Mouse (Mus musculus) heart, adult 2 months (tissue): ENCODE data around the gene Per2. TPM values are rescaled to one million over a fixed set of nuclear protein-coding genes. Genes with fewer than 3 reads are reported as not detected.

Experiments used
- DNase-seq, 2 experiments: peaks; one replicate each; pipeline ENCODE4 v3.0.0; 2021
- H3K27ac ChIP-seq: fragments of 200-600 bp; 2 replicates; pipeline ENCODE4 v1.8.1; 2022
- H3K27me3 ChIP-seq: fragments of 200-500 bp; 2 replicates; pipeline ENCODE4 v1.6.1; 2012; ENCODE audit warnings: mild to moderate bottlenecking, low read length, inconsistent platforms, mixed read lengths; ENCODE audit not compliant: control insufficient read depth, insufficient read depth
- H3K36me3 ChIP-seq: fragments of 200-500 bp; 2 replicates; pipeline ENCODE4 v1.6.1; 2012; ENCODE audit warnings: low read length, inconsistent platforms; ENCODE audit not compliant: control insufficient read depth, insufficient read depth
- H3K4me1 ChIP-seq: fragments of 200-500 bp; 2 replicates; pipeline ENCODE4 v1.6.1; 2011; ENCODE audit warnings: low read length; ENCODE audit not compliant: control insufficient read depth, insufficient read depth
- H3K4me3 ChIP-seq: fragments of 200-600 bp; 2 replicates; pipeline ENCODE4 v1.8.1; 2022
- H3K79me2 ChIP-seq: fragments of 200-500 bp; replicated peaks from 2 replicates; pipeline ENCODE4 v1.6.1; 2012; ENCODE audit warnings: mild to moderate bottlenecking, inconsistent platforms, low read length, moderate library complexity, mixed read lengths; ENCODE audit not compliant: control insufficient read depth, insufficient read depth
- H3K9ac ChIP-seq: fragments of 200-500 bp; 2 replicates; pipeline ENCODE4 v1.6.1; 2012; ENCODE audit warnings: low read depth, mild to moderate bottlenecking, control low read depth, inconsistent platforms, low read length, mixed read lengths
- CTCF ChIP-seq: fragments of 200-600 bp; IDR thresholded peaks from 2 replicates; pipeline ENCODE4 v1.8.1; 2022; ENCODE audit warnings: antibody characterized with exemption, mild to moderate bottlenecking, moderate library complexity
- EP300 ChIP-seq: fragments of 200-500 bp; IDR thresholded peaks from 2 replicates; pipeline ENCODE4 v1.6.1; 2011; ENCODE audit warnings: low read depth, low read length, control low read depth; ENCODE audit not compliant: insufficient read depth
- POLR2A ChIP-seq: fragments of 200-500 bp; IDR thresholded peaks from 2 replicates; pipeline ENCODE4 v1.6.1; 2011; ENCODE audit warnings: mild to moderate bottlenecking, low read depth, low read length, control low read depth; ENCODE audit not compliant: insufficient read depth
- WGBS: fragments of 180-500 bp; shearing (Covaris S2); methylation state at CpG from one replicate; pipeline ENCODE4 v1.1.7; 2018; 5-methylcytosine and 5-hydroxymethylcytosine counted together
- intact Hi-C: fragments of 180-260 bp; cut with DNase I; formaldehyde crosslinking; loops from one replicate; pipeline ENCODE4 v1.15.1; 2025
- polyA plus RNA-seq: library from polyadenylated mRNA; depleted of rRNA; stranded (reverse); fragments of >200 nt; gene quantifications from 2 replicates; pipeline ENCODE4 v1.2.3, GENCODE M21; 2012
- total RNA-seq, 2 experiments: library from RNA; stranded (reverse); gene quantifications; 2 replicates each; pipeline ENCODE4 v1.2.3; 2021

Per2 gene
- total and polyA plus RNA-seq, 3 experiments = 3.8 to 13.8 (median 6.3) TPM

DNA sequence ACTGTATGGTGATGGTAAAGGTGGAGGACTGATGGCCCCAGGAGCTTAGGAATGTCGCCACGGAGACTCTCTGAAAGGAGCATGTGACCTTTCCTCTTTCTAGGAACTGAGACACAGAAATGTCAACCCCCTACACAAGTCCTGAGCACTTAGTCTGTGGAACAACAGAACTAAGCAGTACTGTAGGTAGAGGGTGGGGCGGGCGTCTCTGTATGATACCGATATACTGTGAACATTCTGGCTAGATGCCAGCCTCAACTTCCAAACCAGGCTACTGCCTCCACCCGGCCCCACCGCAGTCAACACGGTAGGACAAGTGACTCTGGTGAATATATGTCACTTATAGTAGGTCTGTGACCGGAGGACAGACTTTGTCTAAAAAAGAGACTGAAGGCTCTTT lies 5.2 kb downstream of the Per2 start:
- peak in 1 of 2 experiments; percentile 20 for DNase-seq
- H3K9ac ChIP-seq = no peak overlapping the region
- H3K4me1 ChIP-seq = peaks cover 32% of the 10 kb centered on the region
- H3K27ac ChIP-seq = no peak overlapping the region
- TF ChIP-seq CTCF = no peak
- TF ChIP-seq POLR2A = no peak
- no peak for TF ChIP-seq EP300
- WGBS = 71% methylated on average over 9 of the region's 9 CpGs
- no peak overlapping the region for H3K4me3 ChIP-seq
- 0 out of 2 replicates have a peak, but pooled peaks cover 2% of the 10 kb centered on the region for H3K79me2 ChIP-seq
- intact Hi-C loops = no loop called here
- no peaks in the 10 kb centered on the region for H3K27me3 ChIP-seq
- H3K36me3 ChIP-seq = peaks cover 5% of the 10 kb centered on the region

DNA sequence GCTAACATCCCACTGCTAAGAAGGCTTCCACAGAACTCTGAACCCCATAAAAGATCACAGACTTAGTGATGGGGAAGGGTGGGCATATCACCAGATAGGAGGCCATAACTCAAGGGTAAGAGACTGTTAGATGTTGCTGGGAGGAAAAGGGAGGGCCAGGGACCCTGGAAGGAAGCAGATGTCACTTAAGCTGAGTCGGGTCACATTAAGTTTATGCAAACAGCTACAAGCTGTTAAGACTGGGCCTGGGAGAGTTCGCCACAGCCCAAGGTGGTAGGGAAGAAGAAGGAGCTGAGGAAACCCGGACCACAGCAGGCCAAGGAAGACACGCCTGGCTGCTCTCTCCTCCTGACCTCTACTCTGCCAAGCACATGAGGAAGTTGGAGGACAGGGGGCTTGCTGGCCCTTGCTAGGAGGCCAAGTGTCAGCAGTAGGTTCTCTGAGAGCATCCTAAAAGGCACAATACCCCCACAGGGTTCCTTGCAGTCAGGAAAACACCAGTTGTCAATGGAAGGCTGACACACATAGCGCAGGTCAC lies 7.5 kb downstream of the Per2 start:
- 61% methylated on average over 5 of the region's 5 CpGs for WGBS
- Histone ChIP-seq H3K27ac (peak overlapping the region; percentile 7; the same call in 1 of the 2 replicates), H3K27me3 (no peaks in the 10 kb centered on the region), H3K9ac (no peak overlapping the region), H3K79me2 (0 out of 2 replicates have a peak, but pooled peaks cover 2% of the 10 kb centered on the region), H3K4me1 (peaks cover 31% of the 10 kb centered on the region), H3K36me3 (peaks cover 12% of the 10 kb centered on the region), H3K4me3 (no peak overlapping the region)
- DNase-seq = no peak
- TF ChIP-seq CTCF (no peak), POLR2A (no peak), EP300 (no peak)
- intact Hi-C loops = no loop called here

DNA sequence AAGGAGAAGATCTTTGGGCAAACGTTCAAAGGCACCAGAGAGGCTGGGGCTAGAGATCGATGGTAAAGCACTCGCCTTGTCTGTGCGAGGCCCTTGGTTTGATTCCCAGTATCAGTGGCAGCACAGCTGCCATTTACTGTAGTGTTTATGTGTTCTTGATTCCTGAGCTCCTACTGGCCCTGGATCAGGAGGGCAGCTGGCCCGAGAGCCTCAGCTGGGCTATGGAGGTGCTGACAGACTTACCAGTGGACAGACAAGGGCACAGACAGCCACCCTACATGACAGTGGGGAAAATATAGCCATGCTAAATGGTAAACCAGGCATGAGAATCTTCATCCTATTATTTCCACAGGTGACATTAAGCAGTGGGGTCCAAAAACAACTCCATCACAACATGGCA lies 8.3 kb downstream of the Per2 start:
- Histone ChIP-seq H3K79me2 (0 out of 2 replicates have a peak, but pooled peaks cover 2% of the 10 kb centered on the region), H3K4me1 (peaks cover 34% of the 10 kb centered on the region), H3K9ac (no peak overlapping the region), H3K27ac (peak overlapping the region; percentile 36), H3K36me3 (peaks cover 12% of the 10 kb centered on the region), H3K4me3 (no peak overlapping the region), H3K27me3 (no peaks in the 10 kb centered on the region)
- TF ChIP-seq CTCF = no peak
- WGBS = 66% methylated on average over 5 of the region's 5 CpGs
- DNase-seq = peak in 1 of 2 experiments; percentile 40
- intact Hi-C loops = no loop called here

DNA sequence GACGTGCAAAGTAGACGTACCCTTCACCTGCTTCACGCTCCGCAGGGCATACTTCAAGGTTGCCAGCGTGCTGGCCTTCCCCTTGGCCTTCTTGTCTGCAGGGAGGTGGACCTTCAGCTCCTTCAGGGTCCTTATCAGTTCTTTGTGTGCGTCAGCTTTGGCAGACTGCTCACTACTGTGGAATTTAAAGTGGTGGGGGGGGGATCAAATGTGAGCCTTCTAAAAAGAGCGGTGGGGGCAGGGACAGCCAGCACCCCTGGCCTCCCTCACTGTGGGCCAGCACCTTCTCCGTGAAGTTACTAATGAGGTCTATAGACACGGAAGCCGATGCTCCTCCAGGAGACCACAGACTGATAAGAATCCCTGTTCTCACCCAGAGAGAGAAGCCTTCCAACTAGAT lies 10.4 kb downstream of the Per2 start:
- intact Hi-C loops = no loop called here
- Histone ChIP-seq H3K27me3 (no peaks in the 10 kb centered on the region), H3K4me3 (no peak overlapping the region), H3K9ac (no peak overlapping the region), H3K27ac (peak overlapping the region; percentile 41), H3K36me3 (peaks cover 18% of the 10 kb centered on the region), H3K79me2 (no peaks in the 10 kb centered on the region), H3K4me1 (peaks cover 32% of the 10 kb centered on the region)
- 48% methylated on average over 10 of the region's 10 CpGs for WGBS
- TF ChIP-seq EP300 = 0 out of 2 replicates have a peak, but pooled peaks have one; percentile 18
- no peak for TF ChIP-seq CTCF
- no peak for TF ChIP-seq POLR2A
- DNase-seq = no peak

DNA sequence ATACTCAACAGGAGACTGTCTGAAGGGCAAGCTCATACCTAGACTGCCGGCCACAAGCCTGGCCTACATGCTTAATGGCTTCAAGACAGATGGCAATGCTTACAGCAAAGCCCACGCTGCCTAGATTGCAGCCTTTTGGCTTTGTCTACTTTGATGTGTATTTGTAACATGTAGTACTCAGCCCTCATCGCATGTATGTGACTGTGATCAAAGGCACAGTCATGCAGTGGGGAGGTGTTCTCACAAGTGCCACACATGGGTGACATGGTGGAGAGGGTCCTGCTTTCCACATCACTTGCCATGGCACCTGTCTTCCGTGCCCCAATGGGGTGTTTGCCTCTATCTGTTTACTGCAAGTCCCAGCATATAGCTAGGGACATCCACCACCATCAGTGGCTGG lies 12.6 kb downstream of the Per2 start:
- Histone ChIP-seq H3K9ac (peak overlapping the region; percentile 32), H3K4me1 (peaks cover 25% of the 10 kb centered on the region), H3K79me2 (no peaks in the 10 kb centered on the region), H3K36me3 (peaks cover 18% of the 10 kb centered on the region), H3K4me3 (no peak overlapping the region), H3K27ac (peak overlapping the region; percentile 83), H3K27me3 (no peaks in the 10 kb centered on the region)
- DNase-seq = no peak
- no peak for TF ChIP-seq EP300
- no peak for TF ChIP-seq CTCF
- no peak for TF ChIP-seq POLR2A
- 60% methylated on average over 4 of the region's 4 CpGs for WGBS
- intact Hi-C loops = no loop called here

DNA sequence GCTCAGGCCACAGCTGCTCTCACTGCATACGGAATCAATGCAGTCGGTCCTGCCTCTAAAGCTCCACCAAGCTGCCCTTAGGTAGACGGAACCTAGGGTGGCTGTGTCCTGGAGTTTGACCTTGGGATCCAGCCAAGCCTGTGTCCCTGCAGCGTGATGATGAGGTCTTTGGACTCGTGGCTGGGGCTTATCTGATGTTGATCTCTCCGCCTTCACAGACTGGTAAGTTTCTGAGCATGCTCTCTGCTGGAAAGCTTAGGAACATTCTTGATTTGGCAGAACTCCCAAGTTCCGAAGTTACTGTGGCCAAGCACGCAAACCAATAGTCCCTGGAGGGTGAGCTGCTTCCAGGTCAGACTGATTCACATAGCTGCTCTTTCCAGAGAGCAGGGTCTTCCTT lies 13.1 kb downstream of the Per2 start:
- TF ChIP-seq POLR2A (peak; percentile 36; the same call in 1 of the 2 replicates), CTCF (peak; percentile 24; the same call in 1 of the 2 replicates), EP300 (peak; percentile 99)
- no peaks in the 10 kb centered on the region for H3K79me2 ChIP-seq
- peaks cover 25% of the 10 kb centered on the region for H3K4me1 ChIP-seq
- intact Hi-C loops = no loop called here
- peaks cover 18% of the 10 kb centered on the region for H3K36me3 ChIP-seq
- peak overlapping the region; percentile 32 for H3K9ac ChIP-seq
- peak overlapping the region; percentile 83 for H3K27ac ChIP-seq
- H3K4me3 ChIP-seq = no peak overlapping the region
- WGBS = 10% methylated on average over 8 of the region's 8 CpGs
- H3K27me3 ChIP-seq = no peaks in the 10 kb centered on the region
- peak; percentile 81 to 89 for DNase-seq
